Mouse (Mus musculus): ENCODE results near the gene Gria2. TPM values are rescaled to one million over a fixed set of nuclear protein-coding genes. Genes with fewer than 3 reads are reported as not detected.

The Gria2 gene
- 14.6 and 14.7 TPM in 2 replicates for polyA plus RNA-seq (2014; fragmentation: Nextera tagmentation; extraction: Ambion mirVana)

DNA sequence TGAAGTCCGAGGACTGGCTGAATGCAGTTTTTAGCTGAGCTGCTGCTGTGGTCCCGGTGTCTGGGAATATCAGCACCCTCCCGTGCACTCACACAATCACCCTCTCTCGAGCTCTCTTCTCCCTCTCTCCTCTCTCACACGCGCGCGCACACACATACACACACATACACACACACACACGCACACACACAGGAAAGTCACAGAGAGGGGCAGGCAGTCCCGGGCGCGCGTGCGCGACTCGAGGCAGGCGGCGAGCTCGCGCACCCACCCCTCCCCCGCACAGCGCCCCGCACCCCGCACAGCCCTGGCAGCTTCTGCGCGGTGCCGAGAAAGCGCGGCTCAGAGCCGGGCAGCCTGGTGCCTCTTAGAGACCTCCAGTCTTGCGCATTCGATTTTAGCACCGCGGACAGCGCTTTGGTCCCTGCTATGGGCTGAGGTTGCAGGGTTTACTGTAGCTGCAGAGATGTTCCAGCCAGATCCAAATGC lies at the start of gene Gria2:
TSS of gene Gria2 (minus strand) at position 240 of the 486 bp plus-strand sequence.
- Histone ChIP-seq H3K27ac (ENCODE audit: low read depth, low read length) (0 out of 2 replicates have a peak within 1 kb of the TSS, but pooled peaks have one; percentile 27), H3K9me3 (ENCODE audit: control insufficient read depth, low read length) (no peaks in the 10 kb centered on the region), H3K4me2 (ENCODE audit: low read depth, low read length, severe bottlenecking) (peak within 1 kb of the TSS; percentile 50), H3K4me1 (replicated peaks; ENCODE audit: control insufficient read depth, insufficient read depth, low read length) (0 out of 2 replicates have a peak, but pooled peaks cover 2% of the 10 kb centered on the region), H3K9ac (ENCODE audit: low read length) (peak within 1 kb of the TSS; percentile 50), H3K36me3 (ENCODE audit: control insufficient read depth, insufficient read depth, low read length) (no peaks in the 10 kb centered on the region), H3K4me3 (ENCODE audit: low read depth, low read length) (peak within 1 kb of the TSS; percentile 47), H3K27me3 (ENCODE audit: control insufficient read depth, insufficient read depth, low read length) (no peaks in the 10 kb centered on the region; the same call in 1 of the 2 replicates)
- DNase-seq (ENCODE audit: low spot score) (peak; percentile 87), ATAC-seq (replicated peaks; ENCODE audit: low FRiP score) (peak; percentile 89)
- WGBS, result under 1% methylated on average over 35 of the region's 35 CpGs

DNA sequence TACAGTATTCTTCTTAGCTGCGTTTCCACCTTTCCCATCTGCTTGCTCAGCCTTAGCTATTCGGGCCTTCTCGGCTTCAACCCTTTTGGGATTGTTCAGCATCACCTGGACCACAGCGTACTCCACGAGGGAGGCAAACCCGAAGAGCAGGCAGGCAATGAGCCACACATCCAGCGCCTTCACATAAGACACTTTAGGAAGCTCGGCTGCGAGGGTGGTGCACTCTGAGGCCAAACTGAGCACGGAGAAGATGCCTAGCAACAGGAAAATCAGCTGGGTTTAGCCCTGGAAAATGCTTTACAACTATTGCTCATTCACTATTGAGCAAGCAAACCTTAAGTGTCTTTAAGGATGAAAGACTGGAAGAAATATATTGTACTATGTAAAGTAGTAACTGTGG lies 48.3 kb upstream of the Gria2 start:
- H3K4me2 ChIP-seq (ENCODE audit: low read depth, low read length, severe bottlenecking), result no peak overlapping the region
- ATAC-seq (replicated peaks; ENCODE audit: low FRiP score) (no peak), DNase-seq (ENCODE audit: low spot score) (no peak)
- no peak overlapping the region for H3K9ac ChIP-seq (ENCODE audit: low read length)
- no peaks in the 10 kb centered on the region for H3K27me3 ChIP-seq (ENCODE audit: control insufficient read depth, insufficient read depth, low read length)
- no peak overlapping the region for H3K4me3 ChIP-seq (ENCODE audit: low read depth, low read length)
- no peaks in the 10 kb centered on the region for H3K9me3 ChIP-seq (ENCODE audit: control insufficient read depth, low read length)
- WGBS, result 88% methylated on average over 10 of the region's 10 CpGs
- no peaks in the 10 kb centered on the region for H3K36me3 ChIP-seq (ENCODE audit: control insufficient read depth, insufficient read depth, low read length)
- H3K4me1 ChIP-seq (replicated peaks; ENCODE audit: control insufficient read depth, insufficient read depth, low read length), result no peaks in the 10 kb centered on the region
- H3K27ac ChIP-seq (ENCODE audit: low read depth, low read length), result no peak overlapping the region

DNA sequence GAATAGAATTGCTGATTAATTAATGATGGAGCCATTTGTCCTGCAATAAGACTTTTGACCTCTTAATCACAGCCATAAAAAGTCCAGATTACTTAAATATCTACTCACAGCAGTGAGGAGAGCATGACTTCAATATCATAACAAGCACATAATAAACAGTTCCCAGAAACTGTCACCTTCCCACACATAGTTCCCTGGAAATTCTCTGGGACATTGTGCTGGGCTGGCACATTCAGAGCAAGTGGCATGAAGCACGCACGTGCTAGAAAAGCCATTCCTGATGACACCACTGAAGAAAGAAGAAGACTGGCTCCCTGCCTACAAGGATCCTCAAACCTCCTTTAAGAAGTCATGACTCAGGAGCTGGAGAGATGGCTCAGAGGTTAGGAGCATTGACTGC lies 43.0 kb upstream of the Gria2 start:
- 96% methylated on average over 2 of the region's 2 CpGs for WGBS
- Histone ChIP-seq H3K27me3 (ENCODE audit: control insufficient read depth, insufficient read depth, low read length) (no peaks in the 10 kb centered on the region), H3K4me3 (ENCODE audit: low read depth, low read length) (no peak overlapping the region)

DNA sequence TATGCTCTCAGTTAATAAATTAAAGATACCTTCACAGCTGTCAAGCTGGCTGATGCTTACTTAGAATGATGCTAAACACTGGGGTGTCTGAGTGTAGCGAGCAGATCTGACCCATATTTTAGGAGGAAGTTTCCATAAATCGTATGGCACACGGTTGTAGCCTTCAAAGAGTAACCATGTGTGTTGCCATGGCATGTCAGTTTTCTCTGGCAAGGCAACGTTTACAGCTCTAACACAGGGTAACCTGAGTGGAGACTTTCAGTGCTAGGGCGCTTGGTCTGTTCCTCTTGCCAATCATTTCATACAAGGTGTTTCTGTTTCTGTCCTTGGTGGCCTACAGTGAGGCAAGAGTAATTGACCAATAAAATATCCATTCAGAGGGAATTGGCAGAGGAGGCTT lies 37.2 kb upstream of the Gria2 start:
- ATAC-seq (replicated peaks; ENCODE audit: low FRiP score) (no peak), DNase-seq (ENCODE audit: low spot score) (no peak)
- Histone ChIP-seq H3K4me1 (replicated peaks; ENCODE audit: control insufficient read depth, insufficient read depth, low read length) (no peaks in the 10 kb centered on the region), H3K4me3 (ENCODE audit: low read depth, low read length) (no peak overlapping the region), H3K36me3 (ENCODE audit: control insufficient read depth, insufficient read depth, low read length) (no peaks in the 10 kb centered on the region), H3K9ac (ENCODE audit: low read length) (no peak overlapping the region), H3K9me3 (ENCODE audit: control insufficient read depth, low read length) (no peaks in the 10 kb centered on the region), H3K4me2 (ENCODE audit: low read depth, low read length, severe bottlenecking) (no peak overlapping the region), H3K27ac (ENCODE audit: low read depth, low read length) (no peak overlapping the region), H3K27me3 (ENCODE audit: control insufficient read depth, insufficient read depth, low read length) (no peaks in the 10 kb centered on the region)
- WGBS, result 87% methylated on average over 5 of the region's 5 CpGs

More for the DNA sequence above, 43.0 kb upstream of the Gria2 start:
- DNase-seq (ENCODE audit: low spot score) (no peak), ATAC-seq (replicated peaks; ENCODE audit: low FRiP score) (no peak)
- Histone ChIP-seq H3K4me1 (replicated peaks; ENCODE audit: control insufficient read depth, insufficient read depth, low read length) (no peaks in the 10 kb centered on the region), H3K27ac (ENCODE audit: low read depth, low read length) (no peak overlapping the region), H3K4me2 (ENCODE audit: low read depth, low read length, severe bottlenecking) (no peak overlapping the region), H3K9me3 (ENCODE audit: control insufficient read depth, low read length) (no peaks in the 10 kb centered on the region), H3K9ac (ENCODE audit: low read length) (no peak overlapping the region), H3K36me3 (ENCODE audit: control insufficient read depth, insufficient read depth, low read length) (no peaks in the 10 kb centered on the region)

DNA sequence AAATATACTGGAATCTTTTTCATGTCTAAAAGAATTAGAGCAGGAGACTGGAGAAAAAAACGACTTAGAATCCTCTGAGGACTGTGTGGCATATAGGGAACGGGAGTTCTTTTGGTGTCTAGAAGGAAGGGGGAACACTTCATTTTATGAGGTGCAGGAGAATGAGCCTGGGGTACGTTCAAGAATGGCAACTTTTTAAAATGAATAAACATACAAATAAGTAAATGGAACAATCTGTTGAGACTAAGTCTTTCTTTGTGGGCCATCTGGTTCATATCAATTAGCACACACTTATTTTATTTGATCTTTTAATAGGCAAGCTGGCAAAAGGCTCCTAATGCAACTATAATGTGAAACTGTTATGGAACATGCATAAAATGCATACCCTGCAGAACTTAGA lies 34.9 kb upstream of the Gria2 start:
- no peak overlapping the region for H3K4me3 ChIP-seq (ENCODE audit: low read depth, low read length)
- H3K36me3 ChIP-seq (ENCODE audit: control insufficient read depth, insufficient read depth, low read length), result no peaks in the 10 kb centered on the region
- no peak overlapping the region for H3K9ac ChIP-seq (ENCODE audit: low read length)
- no peaks in the 10 kb centered on the region for H3K27me3 ChIP-seq (ENCODE audit: control insufficient read depth, insufficient read depth, low read length)
- H3K9me3 ChIP-seq (ENCODE audit: control insufficient read depth, low read length), result no peaks in the 10 kb centered on the region
- DNase-seq (ENCODE audit: low spot score) (no peak), ATAC-seq (replicated peaks; ENCODE audit: low FRiP score) (no peak)
- H3K4me2 ChIP-seq (ENCODE audit: low read depth, low read length, severe bottlenecking), result no peak overlapping the region
- H3K4me1 ChIP-seq (replicated peaks; ENCODE audit: control insufficient read depth, insufficient read depth, low read length), result no peaks in the 10 kb centered on the region
- H3K27ac ChIP-seq (ENCODE audit: low read depth, low read length), result no peak overlapping the region
- WGBS, result 65% methylated on average over 3 of the region's 3 CpGs

DNA sequence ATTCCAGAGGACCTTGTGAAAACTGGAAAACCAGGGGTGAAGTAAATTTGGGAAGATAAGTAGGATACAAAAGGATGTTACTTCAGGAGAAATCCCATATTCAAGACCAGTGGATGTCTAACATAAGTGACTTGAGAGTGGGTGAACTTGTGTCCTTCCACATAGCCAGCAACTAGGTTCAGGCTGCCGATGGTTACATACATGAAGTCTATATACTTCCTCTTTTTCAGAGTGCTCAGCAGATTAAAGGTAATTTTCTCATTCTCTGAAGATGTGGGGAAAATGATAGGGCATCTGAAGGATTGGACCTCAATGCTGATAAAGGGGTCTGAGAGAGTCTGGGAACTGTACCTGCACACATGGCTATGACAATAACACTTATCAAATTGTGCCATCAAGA lies 21.3 kb upstream of the Gria2 start:
- 97% methylated on average over 1 of the region's 1 CpGs for WGBS
- H3K4me1 ChIP-seq (replicated peaks; ENCODE audit: control insufficient read depth, insufficient read depth, low read length), result no peaks in the 10 kb centered on the region
- no peaks in the 10 kb centered on the region for H3K27me3 ChIP-seq (ENCODE audit: control insufficient read depth, insufficient read depth, low read length)
- H3K4me2 ChIP-seq (ENCODE audit: low read depth, low read length, severe bottlenecking), result no peak overlapping the region
- ATAC-seq (replicated peaks; ENCODE audit: low FRiP score), result no peak
- H3K9ac ChIP-seq (ENCODE audit: low read length), result no peak overlapping the region
- H3K36me3 ChIP-seq (ENCODE audit: control insufficient read depth, insufficient read depth, low read length), result no peaks in the 10 kb centered on the region
- H3K27ac ChIP-seq (ENCODE audit: low read depth, low read length), result no peak overlapping the region
- DNase-seq (ENCODE audit: low spot score), result no peak
- H3K9me3 ChIP-seq (ENCODE audit: control insufficient read depth, low read length), result no peaks in the 10 kb centered on the region
- H3K4me3 ChIP-seq (ENCODE audit: low read depth, low read length), result no peak overlapping the region

DNA sequence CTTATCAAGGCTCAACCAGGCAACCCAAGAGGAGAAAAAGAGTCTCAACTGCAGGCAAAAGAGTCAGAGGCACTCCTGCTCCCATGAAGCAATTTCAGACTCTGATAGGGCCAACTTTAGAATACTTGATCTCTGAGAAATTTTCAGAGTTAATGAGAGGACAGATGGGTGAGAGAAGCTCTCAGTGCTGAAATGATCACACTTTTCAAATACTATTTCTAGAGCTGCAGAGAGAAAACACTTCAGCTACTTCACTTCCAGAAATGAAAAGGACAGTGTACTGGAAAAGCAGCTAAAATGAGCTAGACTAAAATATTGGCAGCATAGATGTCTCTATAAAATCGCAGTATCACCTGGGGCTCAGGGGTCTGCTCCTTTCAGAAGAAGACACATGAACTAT lies 16.0 kb upstream of the Gria2 start:
- Histone ChIP-seq H3K4me3 (ENCODE audit: low read depth, low read length) (no peak overlapping the region), H3K27me3 (ENCODE audit: control insufficient read depth, insufficient read depth, low read length) (no peaks in the 10 kb centered on the region), H3K4me2 (ENCODE audit: low read depth, low read length, severe bottlenecking) (no peak overlapping the region), H3K9me3 (ENCODE audit: control insufficient read depth, low read length) (no peaks in the 10 kb centered on the region), H3K27ac (ENCODE audit: low read depth, low read length) (no peak overlapping the region), H3K9ac (ENCODE audit: low read length) (no peak overlapping the region), H3K36me3 (ENCODE audit: control insufficient read depth, insufficient read depth, low read length) (no peaks in the 10 kb centered on the region), H3K4me1 (replicated peaks; ENCODE audit: control insufficient read depth, insufficient read depth, low read length) (no peaks in the 10 kb centered on the region)
- ATAC-seq (replicated peaks; ENCODE audit: low FRiP score) (no peak), DNase-seq (ENCODE audit: low spot score) (no peak)
- 97% methylated on average over 1 of the region's 1 CpGs for WGBS

DNA sequence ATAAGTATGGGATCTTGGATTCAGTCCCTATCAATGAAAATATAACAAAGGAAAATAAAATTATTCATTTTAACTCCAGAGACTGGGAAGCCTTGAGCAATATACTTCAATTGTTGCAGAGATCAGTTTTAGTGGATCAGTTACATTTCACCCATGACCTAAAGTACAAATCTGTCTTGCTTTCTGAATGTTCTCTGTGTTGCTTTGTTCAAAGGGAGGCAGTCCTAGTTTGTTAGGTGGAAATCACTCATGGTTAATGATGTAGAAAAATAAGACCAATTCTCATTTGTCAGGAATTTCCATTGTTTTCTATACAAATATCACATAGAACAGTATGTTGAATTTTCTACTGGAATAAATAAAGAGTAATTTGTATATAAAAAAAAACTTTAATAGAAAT lies 11.1 kb upstream of the Gria2 start:
- no peak for ATAC-seq (replicated peaks; ENCODE audit: low FRiP score)
- no peaks in the 10 kb centered on the region for H3K4me1 ChIP-seq (replicated peaks; ENCODE audit: control insufficient read depth, insufficient read depth, low read length)
- no peak overlapping the region for H3K27ac ChIP-seq (ENCODE audit: low read depth, low read length)
- DNase-seq (ENCODE audit: low spot score), result no peak
- H3K4me2 ChIP-seq (ENCODE audit: low read depth, low read length, severe bottlenecking), result no peak overlapping the region
- no peak overlapping the region for H3K9ac ChIP-seq (ENCODE audit: low read length)
- H3K27me3 ChIP-seq (ENCODE audit: control insufficient read depth, insufficient read depth, low read length), result no peaks in the 10 kb centered on the region
- no peak overlapping the region for H3K4me3 ChIP-seq (ENCODE audit: low read depth, low read length)
- no peaks in the 10 kb centered on the region for H3K36me3 ChIP-seq (ENCODE audit: control insufficient read depth, insufficient read depth, low read length)
- no peaks in the 10 kb centered on the region for H3K9me3 ChIP-seq (ENCODE audit: control insufficient read depth, low read length)

DNA sequence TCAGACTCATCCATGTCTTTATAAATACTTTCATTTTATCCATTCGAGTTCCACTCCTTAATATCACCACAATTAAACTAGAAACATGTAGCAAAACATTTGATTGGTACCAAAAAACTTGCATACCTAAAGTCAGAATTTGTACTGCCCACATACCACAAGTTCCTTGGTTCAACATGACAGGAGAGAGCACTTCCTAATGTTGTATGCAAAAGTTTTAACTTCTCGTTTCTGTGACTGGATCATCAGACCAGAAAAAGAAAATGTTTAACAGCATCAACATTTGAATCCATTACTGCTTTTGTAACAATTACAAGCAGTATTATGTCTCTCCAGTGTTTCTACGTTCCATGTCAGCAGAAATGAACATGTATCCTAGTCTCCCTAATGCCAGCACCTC lies 9.6 kb upstream of the Gria2 start:
- H3K27me3 ChIP-seq (ENCODE audit: control insufficient read depth, insufficient read depth, low read length), result no peaks in the 10 kb centered on the region
- 83% methylated on average over 3 of the region's 3 CpGs for WGBS
- no peaks in the 10 kb centered on the region for H3K4me1 ChIP-seq (replicated peaks; ENCODE audit: control insufficient read depth, insufficient read depth, low read length)
- ATAC-seq (replicated peaks; ENCODE audit: low FRiP score) (no peak), DNase-seq (ENCODE audit: low spot score) (no peak)
- H3K9me3 ChIP-seq (ENCODE audit: control insufficient read depth, low read length), result no peaks in the 10 kb centered on the region
- no peak overlapping the region for H3K27ac ChIP-seq (ENCODE audit: low read depth, low read length)
- H3K4me2 ChIP-seq (ENCODE audit: low read depth, low read length, severe bottlenecking), result no peak overlapping the region
- H3K9ac ChIP-seq (ENCODE audit: low read length), result no peak overlapping the region
- no peak overlapping the region for H3K4me3 ChIP-seq (ENCODE audit: low read depth, low read length)
- no peaks in the 10 kb centered on the region for H3K36me3 ChIP-seq (ENCODE audit: control insufficient read depth, insufficient read depth, low read length)
